11 mouse cellular contexts compared by ENCODE assay signal in the genomic region with DNA sequence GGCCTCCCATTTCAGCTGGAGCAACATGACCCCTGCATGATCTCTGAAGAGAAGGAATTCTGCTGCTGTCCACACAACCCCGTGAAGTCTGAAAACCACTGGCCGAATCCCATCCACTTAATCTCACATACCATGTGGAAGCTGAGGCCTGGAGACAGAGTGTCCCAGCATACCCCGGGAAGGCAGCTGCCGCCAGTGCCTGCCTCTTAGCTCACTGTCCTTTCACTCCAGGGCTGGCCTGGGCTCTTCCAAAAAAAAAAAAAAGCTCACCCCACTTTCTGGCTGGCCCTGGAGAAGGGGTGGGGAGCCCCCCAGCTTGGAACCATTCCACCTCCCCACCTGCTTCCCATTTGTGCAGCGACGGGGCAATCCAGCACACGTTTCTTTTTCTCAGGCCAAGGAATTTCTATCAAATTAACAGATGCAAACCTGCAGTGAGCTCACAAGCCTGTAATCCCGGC. TPM values are rescaled to one million over a fixed set of nuclear protein-coding genes. Genes with fewer than 3 reads are reported as not detected.
DNase-seq lines count a peak whose midpoint lies in the region; ATAC-seq and TF ChIP-seq lines count a peak whose summit lies in the region.
"Had no signal": no experiment of that assay in that cellular context is flagged by ENCODE, and none has a peak within 500 bp of the region (broad histone marks: within the 10 kb centered on the region; RNA-seq: fewer than 3 reads in every experiment).

No protein-coding gene starts in this region.

- no peak for ATAC-seq in forebrain, embryonic 14.5 days
- 0 out of 2 replicates have a peak, but pooled peaks have one; percentile 16 for ATAC-seq in lung, embryonic 14.5 days (ENCODE audit: insufficient read depth)
- ATAC-seq in heart, embryonic 16.5 days (replicated peaks; ENCODE audit: extremely low read depth, insufficient read depth, low FRiP score): peak; percentile 81
- peak; percentile 78; the same call in 1 of the 2 replicates for ATAC-seq in stomach, embryonic 16.5 days (ENCODE audit: insufficient read depth, low FRiP score)

- H3K36me3 ChIP-seq in forebrain, embryonic 10.5 days (replicated peaks): peaks cover 89% of the 10 kb centered on the region
- no peaks in the 10 kb centered on the region for H3K36me3 ChIP-seq in forebrain, embryonic 14.5 days (ENCODE audit: control insufficient read depth, insufficient read depth, low read length)
- H3K36me3 ChIP-seq in lung, embryonic 14.5 days (ENCODE audit: insufficient read depth): no peaks in the 10 kb centered on the region
- H3K36me3 ChIP-seq in heart, embryonic 16.5 days (ENCODE audit: control insufficient read depth, insufficient read depth): no peaks in the 10 kb centered on the region
- no peaks in the 10 kb centered on the region for H3K36me3 ChIP-seq in stomach, embryonic 16.5 days (ENCODE audit: control insufficient read depth, insufficient read depth, low read length)
- H3K36me3 ChIP-seq: neural tube, embryonic 13.5 days had no signal

- peak overlapping the region; percentile 53; the same call in 1 of the 2 replicates for H3K27ac ChIP-seq in forebrain, embryonic 10.5 days
- no peak overlapping the region for H3K27ac ChIP-seq in forebrain, embryonic 14.5 days (ENCODE audit: low read depth, low read length)
- H3K27ac ChIP-seq in lung, embryonic 14.5 days (ENCODE audit: low read depth): no peak overlapping the region
- peak overlapping the region; percentile 51 for H3K27ac ChIP-seq in heart, embryonic 16.5 days (ENCODE audit: low read length)
- H3K27ac ChIP-seq in stomach, embryonic 16.5 days (ENCODE audit: low read length): peak overlapping the region; percentile 80
- H3K27ac ChIP-seq: neural tube, embryonic 13.5 days had no signal

- H3K9ac ChIP-seq in forebrain, embryonic 14.5 days (ENCODE audit: low read length): no peak overlapping the region
- no peak overlapping the region for H3K9ac ChIP-seq in lung, embryonic 14.5 days
- no peak overlapping the region for H3K9ac ChIP-seq in heart, embryonic 16.5 days (ENCODE audit: low read length)
- 0 out of 2 replicates have a peak overlapping the region, but pooled peaks have one; percentile 10 for H3K9ac ChIP-seq in stomach, embryonic 16.5 days (ENCODE audit: low read length)
- H3K9ac ChIP-seq: neural tube, embryonic 13.5 days had no signal

- DNase-seq in forebrain, embryonic 10.5 days (ENCODE audit: extremely low spot score, low spot score): no peak
- no peak for DNase-seq in forebrain, embryonic 14.5 days (ENCODE audit: low spot score)
- DNase-seq in lung, embryonic 14.5 days: peak; percentile 51
- DNase-seq in lung, adult 18-20 months: no peak
- DNase-seq in adrenal gland, postnatal 36 days: no peak
- no peak for DNase-seq in neural tube, embryonic 10.5 days (ENCODE audit: extremely low spot score, low spot score)
- DNase-seq: layer of hippocampus, adult 9-11 months; right cerebral cortex, postnatal 4 days had no signal

- peaks cover 13% of the 10 kb centered on the region; the same call in 1 of the 2 replicates for H3K27me3 ChIP-seq in forebrain, embryonic 10.5 days (ENCODE audit: poor library complexity, severe bottlenecking)
- no peaks in the 10 kb centered on the region for H3K27me3 ChIP-seq in forebrain, embryonic 14.5 days (replicated peaks; ENCODE audit: control insufficient read depth, insufficient read depth, low read length)
- H3K27me3 ChIP-seq in lung, embryonic 14.5 days (ENCODE audit: insufficient read depth, low read length): no peaks in the 10 kb centered on the region
- H3K27me3 ChIP-seq in heart, embryonic 16.5 days (ENCODE audit: control insufficient read depth, insufficient read depth, low read length): peaks cover 4% of the 10 kb centered on the region; the same call in 1 of the 2 replicates
- no peaks in the 10 kb centered on the region for H3K27me3 ChIP-seq in stomach, embryonic 16.5 days (ENCODE audit: control insufficient read depth, insufficient read depth, low read length)
- H3K27me3 ChIP-seq: neural tube, embryonic 13.5 days had no signal

- no peak overlapping the region for H3K4me3 ChIP-seq in forebrain, embryonic 10.5 days
- no peak overlapping the region for H3K4me3 ChIP-seq in forebrain, embryonic 14.5 days (ENCODE audit: low read depth, low read length)
- H3K4me3 ChIP-seq in lung, embryonic 14.5 days (ENCODE audit: low read depth, low read length): no peak overlapping the region
- H3K4me3 ChIP-seq in heart, embryonic 16.5 days (ENCODE audit: low read length): no peak overlapping the region
- no peak overlapping the region for H3K4me3 ChIP-seq in stomach, embryonic 16.5 days (replicated peaks; ENCODE audit: low read length)
- H3K4me3 ChIP-seq: neural tube, embryonic 13.5 days had no signal

- TF ChIP-seq CTCF in lung, embryonic 14.5 days (IDR thresholded peaks at IDR 0.05; ENCODE audit: low read depth): no peak

- 61% methylated on average over 8 of the region's 8 CpGs for WGBS in forebrain, embryonic 10.5 days
- WGBS in forebrain, embryonic 14.5 days: 59% methylated on average over 8 of the region's 8 CpGs
- 30% methylated on average over 8 of the region's 8 CpGs for WGBS in lung, embryonic 14.5 days
- WGBS in heart, embryonic 16.5 days: 30% methylated on average over 8 of the region's 8 CpGs
- WGBS in stomach, embryonic 16.5 days: 28% methylated on average over 8 of the region's 8 CpGs

- peaks cover 48% of the 10 kb centered on the region for H3K4me1 ChIP-seq in forebrain, embryonic 10.5 days
- no peaks in the 10 kb centered on the region for H3K4me1 ChIP-seq in forebrain, embryonic 14.5 days (ENCODE audit: control insufficient read depth, insufficient read depth, low read length)
- peaks cover 9% of the 10 kb centered on the region for H3K4me1 ChIP-seq in lung, embryonic 14.5 days (ENCODE audit: insufficient read depth)
- H3K4me1 ChIP-seq in heart, embryonic 16.5 days (ENCODE audit: control insufficient read depth, insufficient read depth, low read length): peaks cover 18% of the 10 kb centered on the region
- peaks cover 15% of the 10 kb centered on the region for H3K4me1 ChIP-seq in stomach, embryonic 16.5 days (ENCODE audit: control insufficient read depth, insufficient read depth, low read length)

- H3K9me3 ChIP-seq in forebrain, embryonic 10.5 days: peaks cover 3% of the 10 kb centered on the region; the same call in 1 of the 2 replicates
- H3K9me3 ChIP-seq in forebrain, embryonic 14.5 days (replicated peaks; ENCODE audit: control insufficient read depth, low read length): no peaks in the 10 kb centered on the region
- no peaks in the 10 kb centered on the region for H3K9me3 ChIP-seq in lung, embryonic 14.5 days (ENCODE audit: low read depth, low read length)
- no peaks in the 10 kb centered on the region for H3K9me3 ChIP-seq in heart, embryonic 16.5 days (replicated peaks; ENCODE audit: control insufficient read depth, low read length)
- H3K9me3 ChIP-seq in stomach, embryonic 16.5 days (replicated peaks; ENCODE audit: control insufficient read depth, low read length): no peaks in the 10 kb centered on the region
- H3K9me3 ChIP-seq: neural tube, embryonic 13.5 days had no signal

- H3K4me2 ChIP-seq in forebrain, embryonic 14.5 days (ENCODE audit: low read length): no peak overlapping the region
- no peak overlapping the region for H3K4me2 ChIP-seq in lung, embryonic 14.5 days
- no peak overlapping the region for H3K4me2 ChIP-seq in heart, embryonic 16.5 days (ENCODE audit: low read depth, low read length)
- H3K4me2 ChIP-seq in stomach, embryonic 16.5 days (ENCODE audit: low read depth, low read length): no peak overlapping the region
- H3K4me2 ChIP-seq: neural tube, embryonic 13.5 days had no signal

RNA-seq across cellular contexts. Expression of a gene that starts 32.9 kb away (rescaled TPM):
- 58.7 and 68.0 TPM in 2 replicates for polyA plus RNA-seq in forebrain, embryonic 10.5 days (2016; fragmentation: Nextera tagmentation; extraction: Ambion mirVana)
- 8.2 and 13.6 TPM in 2 replicates for polyA plus RNA-seq in forebrain, embryonic 14.5 days (2014; fragmentation: Nextera tagmentation; extraction: Ambion mirVana)
- 4.1 and 6.0 TPM in 2 replicates for polyA plus RNA-seq in lung, embryonic 14.5 days (2014; fragmentation: Nextera tagmentation; extraction: Ambion mirVana)
- 4.0 and 5.6 TPM in 2 replicates for polyA plus RNA-seq in heart, embryonic 16.5 days (2015; fragmentation: Nextera tagmentation; extraction: Ambion mirVana)
- 12.9 and 14.3 TPM in 2 replicates for polyA plus RNA-seq in stomach, embryonic 16.5 days (2015; fragmentation: Nextera tagmentation; extraction: Ambion mirVana)
- 1 to 10 TPM; 4.4 to 4.6 TPM for total RNA-seq in adrenal gland, postnatal 36 days (2021)

Comparison
In these comparisons a context has a peak if more than half of its experiments do, and no peak if none do; other contexts are left out.
1. H3K27ac ChIP-seq: peak in forebrain, embryonic 10.5 days (single experiment), heart, embryonic 16.5 days (single experiment) and stomach, embryonic 16.5 days (single experiment); none in forebrain, embryonic 14.5 days (single experiment) and lung, embryonic 14.5 days (single experiment).